Mouse (Mus musculus): ENCODE data around the gene Rdx. TPM values are rescaled to one million over a fixed set of nuclear protein-coding genes. Genes with fewer than 3 reads are reported as not detected.
A peak's percentile ranks its signal among the peaks of the same experiment; 100 is the strongest.

Gene Rdx
- polyA plus RNA-seq, 1 experiment from 2014 or later: 59.1 TPM

GRCm38 (mm10) chr9:52082414-52082813 is 35.4 kb downstream of the Rdx start:
- peak overlapping the region; percentile 17 for H3K27ac ChIP-seq
- 45% methylated on average over 4 of the region's 4 CpGs for WGBS (ENCODE audit: missing documents)
- H3K79me2 ChIP-seq (ENCODE audit: inconsistent target): peaks cover 7% of the 10 kb centered on the region; the same call in 1 of the 2 replicates
- H3K4me3 ChIP-seq (ENCODE audit: inconsistent target): no peak overlapping the region
- peaks cover 22% of the 10 kb centered on the region for H3K36me3 ChIP-seq (ENCODE audit: inconsistent target)

- Histone ChIP-seq H3K27ac (no peak overlapping the region), H3K36me3 (ENCODE audit: inconsistent target) (peaks cover 23% of the 10 kb centered on the region; the same call in 1 of the 2 replicates), H3K4me3 (ENCODE audit: inconsistent target) (no peak overlapping the region), H3K79me2 (ENCODE audit: inconsistent target) (no peaks in the 10 kb centered on the region)
- WGBS (ENCODE audit: missing documents): 85% methylated on average over 9 of the region's 9 CpGs
Observed at GRCm38 (mm10) chr9:52091752-52092151, 44.8 kb downstream of the Rdx start.

GRCm38 (mm10) chr9:52092311-52092710 is 45.3 kb downstream of the Rdx start:
- peaks cover 17% of the 10 kb centered on the region; the same call in 1 of the 2 replicates for H3K36me3 ChIP-seq (ENCODE audit: inconsistent target)
- 94% methylated on average over 5 of the region's 5 CpGs for WGBS (ENCODE audit: missing documents)
- H3K27ac ChIP-seq: no peak overlapping the region
- H3K79me2 ChIP-seq (ENCODE audit: inconsistent target): no peaks in the 10 kb centered on the region
- no peak overlapping the region for H3K4me3 ChIP-seq (ENCODE audit: inconsistent target)

- no peak overlapping the region for H3K27ac ChIP-seq
- H3K36me3 ChIP-seq (ENCODE audit: inconsistent target): peaks cover 9% of the 10 kb centered on the region; the same call in 1 of the 2 replicates
- no peaks in the 10 kb centered on the region for H3K79me2 ChIP-seq (ENCODE audit: inconsistent target)
- no peak overlapping the region for H3K4me3 ChIP-seq (ENCODE audit: inconsistent target)
- 78% methylated on average over 8 of the region's 8 CpGs for WGBS (ENCODE audit: missing documents)
Observed at GRCm38 (mm10) chr9:52093108-52093507, 46.1 kb downstream of the Rdx start.

- peaks cover 1% of the 10 kb centered on the region; the same call in 1 of the 2 replicates for H3K36me3 ChIP-seq (ENCODE audit: inconsistent target)
- H3K79me2 ChIP-seq (ENCODE audit: inconsistent target): no peaks in the 10 kb centered on the region
- no peak overlapping the region for H3K4me3 ChIP-seq (ENCODE audit: inconsistent target)
- 98% methylated on average over 5 of the region's 5 CpGs for WGBS (ENCODE audit: missing documents)
- no peak overlapping the region for H3K27ac ChIP-seq
Observed at GRCm38 (mm10) chr9:52094016-52094415, 47.0 kb downstream of the Rdx start.

GRCm38 (mm10) chr9:52094471-52094980 is 47.6 kb downstream of the Rdx start:
- Histone ChIP-seq H3K4me3 (ENCODE audit: inconsistent target) (no peak overlapping the region), H3K36me3 (ENCODE audit: inconsistent target) (no peaks in the 10 kb centered on the region), H3K79me2 (ENCODE audit: inconsistent target) (no peaks in the 10 kb centered on the region), H3K27ac (peak overlapping the region; percentile 32)
- 76% methylated on average over 10 of the region's 10 CpGs for WGBS (ENCODE audit: missing documents)

- Histone ChIP-seq H3K36me3 (ENCODE audit: inconsistent target) (no peaks in the 10 kb centered on the region), H3K79me2 (ENCODE audit: inconsistent target) (no peaks in the 10 kb centered on the region), H3K27ac (peak overlapping the region; percentile 32), H3K4me3 (ENCODE audit: inconsistent target) (no peak overlapping the region)
- 22% methylated on average over 3 of the region's 3 CpGs for WGBS (ENCODE audit: missing documents)
Observed at GRCm38 (mm10) chr9:52095666-52096065, 48.7 kb downstream of the Rdx start.

- no peaks in the 10 kb centered on the region for H3K79me2 ChIP-seq (ENCODE audit: inconsistent target)
- no peak overlapping the region for H3K27ac ChIP-seq
- H3K36me3 ChIP-seq (ENCODE audit: inconsistent target): no peaks in the 10 kb centered on the region
- H3K4me3 ChIP-seq (ENCODE audit: inconsistent target): no peak overlapping the region
- 100% methylated on average over 1 of the region's 1 CpGs for WGBS (ENCODE audit: missing documents)
Observed at GRCm38 (mm10) chr9:52097386-52097785, 50.4 kb downstream of the Rdx start.

GRCm38 (mm10) chr9:52098600-52098999 is 51.6 kb downstream of the Rdx start:
- WGBS (ENCODE audit: missing documents): 3% methylated on average over 7 of the region's 7 CpGs
- no peak overlapping the region for H3K4me3 ChIP-seq (ENCODE audit: inconsistent target)

GRCm38 (mm10) chr9:52100426-52100825 is 53.5 kb downstream of the Rdx start:
- WGBS (ENCODE audit: missing documents): 94% methylated on average over 14 of the region's 14 CpGs
- Histone ChIP-seq H3K36me3 (ENCODE audit: inconsistent target) (no peaks in the 10 kb centered on the region), H3K27ac (no peak overlapping the region), H3K79me2 (ENCODE audit: inconsistent target) (no peaks in the 10 kb centered on the region), H3K4me3 (ENCODE audit: inconsistent target) (no peak overlapping the region)

More at GRCm38 (mm10) chr9:52098600-52098999, 51.6 kb downstream of the Rdx start:
- H3K36me3 ChIP-seq (ENCODE audit: inconsistent target): no peaks in the 10 kb centered on the region
- no peaks in the 10 kb centered on the region for H3K79me2 ChIP-seq (ENCODE audit: inconsistent target)
- no peak overlapping the region for H3K27ac ChIP-seq

GRCm38 (mm10) chr9:52102060-52102844 is 55.3 kb downstream of the Rdx start:
- H3K79me2 ChIP-seq (ENCODE audit: inconsistent target): no peaks in the 10 kb centered on the region
- no peak overlapping the region for H3K27ac ChIP-seq
- H3K4me3 ChIP-seq (ENCODE audit: inconsistent target): no peak overlapping the region
- 74% methylated on average over 13 of the region's 13 CpGs for WGBS (ENCODE audit: missing documents)
- H3K36me3 ChIP-seq (ENCODE audit: inconsistent target): no peaks in the 10 kb centered on the region

GRCm38 (mm10) chr9:52103448-52104224 is 56.7 kb downstream of the Rdx start:
- Histone ChIP-seq H3K79me2 (ENCODE audit: inconsistent target) (no peaks in the 10 kb centered on the region), H3K4me3 (ENCODE audit: inconsistent target) (no peak overlapping the region), H3K27ac (no peak overlapping the region), H3K36me3 (ENCODE audit: inconsistent target) (no peaks in the 10 kb centered on the region)
- WGBS (ENCODE audit: missing documents): 92% methylated on average over 9 of the region's 9 CpGs

- Histone ChIP-seq H3K79me2 (ENCODE audit: inconsistent target) (no peaks in the 10 kb centered on the region), H3K27ac (no peak overlapping the region), H3K4me3 (ENCODE audit: inconsistent target) (no peak overlapping the region), H3K36me3 (ENCODE audit: inconsistent target) (no peaks in the 10 kb centered on the region)
- 93% methylated on average over 8 of the region's 8 CpGs for WGBS (ENCODE audit: missing documents)
Observed at GRCm38 (mm10) chr9:52104225-52104615, 57.2 kb downstream of the Rdx start.

GRCm38 (mm10) chr9:52105423-52105822 is 58.5 kb downstream of the Rdx start:
- Histone ChIP-seq H3K36me3 (ENCODE audit: inconsistent target) (no peaks in the 10 kb centered on the region), H3K27ac (no peak overlapping the region), H3K79me2 (ENCODE audit: inconsistent target) (no peaks in the 10 kb centered on the region), H3K4me3 (ENCODE audit: inconsistent target) (no peak overlapping the region)
- WGBS (ENCODE audit: missing documents): 96% methylated on average over 6 of the region's 6 CpGs

GRCm38 (mm10) chr9:52107161-52107560 is 60.2 kb downstream of the Rdx start:
- no peak overlapping the region for H3K27ac ChIP-seq
- no peak overlapping the region for H3K4me3 ChIP-seq (ENCODE audit: inconsistent target)
- WGBS (ENCODE audit: missing documents): 95% methylated on average over 3 of the region's 3 CpGs
- H3K79me2 ChIP-seq (ENCODE audit: inconsistent target): no peaks in the 10 kb centered on the region
- no peaks in the 10 kb centered on the region; the same call in none of the 2 replicates for H3K36me3 ChIP-seq (ENCODE audit: inconsistent target)

All from macrophage (primary cell).